8 mouse cellular contexts compared by ENCODE assay signal in the genomic region with DNA sequence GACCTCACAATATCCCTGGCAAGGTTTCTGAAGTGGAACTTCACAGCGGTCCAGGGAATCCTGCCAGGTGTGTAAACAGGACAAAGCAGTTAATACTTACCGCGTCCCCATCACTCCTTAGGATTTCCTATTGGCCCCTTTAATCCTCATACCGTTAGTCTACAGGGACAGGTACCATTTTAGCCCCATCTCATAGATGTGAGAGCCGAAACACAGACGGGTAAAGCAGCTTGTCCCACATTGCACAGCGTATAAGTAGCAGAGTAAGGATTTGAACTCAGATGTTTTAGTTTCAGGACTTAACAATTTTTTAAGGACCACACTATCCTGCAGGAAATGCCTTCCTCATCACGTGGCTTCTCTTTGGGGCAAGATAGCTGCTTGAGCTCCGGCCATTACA. TPM values are rescaled to one million over a fixed set of nuclear protein-coding genes. Genes with fewer than 3 reads are reported as not detected.
A peak's percentile ranks its signal among the peaks of the same experiment; 100 is the strongest.
DNase-seq lines count a peak whose midpoint lies in the region; ATAC-seq and TF ChIP-seq lines count a peak whose summit lies in the region.

No protein-coding gene starts in this region.

- no peaks in the 10 kb centered on the region for H3K36me3 ChIP-seq in lung, embryonic 15.5 days
- H3K36me3 ChIP-seq in forebrain, postnatal 0 days (ENCODE audit: insufficient read depth) = no peaks in the 10 kb centered on the region
- H3K36me3 ChIP-seq in liver, embryonic 15.5 days (replicated peaks) = no peaks in the 10 kb centered on the region

- no peak overlapping the region for H3K9ac ChIP-seq in lung, embryonic 15.5 days
- peak overlapping the region; percentile 23; the same call in 1 of the 2 replicates for H3K9ac ChIP-seq in forebrain, postnatal 0 days
- H3K9ac ChIP-seq in liver, embryonic 15.5 days = no peak overlapping the region

- H3K9me3 ChIP-seq in lung, embryonic 15.5 days = no peaks in the 10 kb centered on the region
- H3K9me3 ChIP-seq in forebrain, postnatal 0 days (ENCODE audit: low read length) = no peaks in the 10 kb centered on the region
- no peaks in the 10 kb centered on the region for H3K9me3 ChIP-seq in liver, embryonic 15.5 days (replicated peaks)

- H3K4me3 ChIP-seq in lung, embryonic 15.5 days = no peak overlapping the region
- H3K4me3 ChIP-seq in forebrain, postnatal 0 days (ENCODE audit: low read depth, low read length) = no peak overlapping the region
- no peak overlapping the region for H3K4me3 ChIP-seq in liver, embryonic 15.5 days (replicated peaks)

- TF ChIP-seq CTCF in forebrain, postnatal 0 days (IDR thresholded peaks at IDR 0.05; ENCODE audit: low read depth) = no peak

- intact Hi-C loops in heart, postnatal 36 days (cut with DNase I) = loop anchor here (5.0 to 10.0 kb wide), 2 partner anchors 128 to 1551 kb away; no protein-coding TSS in a partner anchor

- no peak for ATAC-seq in lung, embryonic 15.5 days (ENCODE audit: borderline replicate concordance, extremely low read depth, low FRiP score, low TSS enrichment)
- no peak for ATAC-seq in forebrain, postnatal 0 days
- ATAC-seq in liver, embryonic 15.5 days (ENCODE audit: insufficient read depth) = no peak

- no peaks in the 10 kb centered on the region for H3K27me3 ChIP-seq in lung, embryonic 15.5 days
- H3K27me3 ChIP-seq in forebrain, postnatal 0 days (ENCODE audit: insufficient read depth, low read length) = no peaks in the 10 kb centered on the region
- H3K27me3 ChIP-seq in liver, embryonic 15.5 days = no peaks in the 10 kb centered on the region; the same call in 1 of the 2 replicates

- H3K4me1 ChIP-seq in lung, embryonic 15.5 days = peaks cover 24% of the 10 kb centered on the region
- no peaks in the 10 kb centered on the region for H3K4me1 ChIP-seq in forebrain, postnatal 0 days (ENCODE audit: insufficient read depth)
- peaks cover 51% of the 10 kb centered on the region for H3K4me1 ChIP-seq in liver, embryonic 15.5 days (replicated peaks)

- peak overlapping the region; percentile 52 for H3K4me2 ChIP-seq in lung, embryonic 15.5 days
- H3K4me2 ChIP-seq in forebrain, postnatal 0 days (ENCODE audit: low read depth) = 0 out of 2 replicates have a peak overlapping the region, but pooled peaks have one; percentile 41
- peak overlapping the region; percentile 79; the same call in 1 of the 2 replicates for H3K4me2 ChIP-seq in liver, embryonic 15.5 days

- H3K27ac ChIP-seq in lung, embryonic 15.5 days = peak overlapping the region; percentile 51
- H3K27ac ChIP-seq in forebrain, postnatal 0 days (ENCODE audit: low read depth, low read length) = no peak overlapping the region
- no peak overlapping the region for H3K27ac ChIP-seq in liver, embryonic 15.5 days (replicated peaks)

- 53% methylated on average over 9 of the region's 9 CpGs for WGBS in lung, embryonic 15.5 days
- 78% methylated on average over 9 of the region's 9 CpGs for WGBS in forebrain, postnatal 0 days
- WGBS in liver, embryonic 15.5 days (ENCODE audit: insufficient replicate concordance) = 55% methylated on average over 9 of the region's 9 CpGs

- peak; percentile 89 for DNase-seq in heart, adult 11 months
- no peak for DNase-seq in heart, postnatal 36 days
- DNase-seq in lung, postnatal 10 days = no peak
- no peak for DNase-seq in forebrain, postnatal 0 days
- DNase-seq in right cerebral cortex, postnatal 10 days (ENCODE audit: low spot score in 2 of 2) = no peak
- no peak for DNase-seq in cerebellum, adult 8-10 months

RNA-seq across cellular contexts. Expression of a gene that starts 5.5 kb away (rescaled TPM):
- total RNA-seq in heart, postnatal 36 days (2021) = 1 to 10 TPM; 8.5 to 8.8 TPM
- 15.0 and 16.9 TPM in 2 replicates for polyA plus RNA-seq in lung, embryonic 15.5 days (2015; fragmentation: Nextera tagmentation; extraction: Ambion mirVana)
- total RNA-seq in forebrain, postnatal 0 days (2014; rRNA removed) = 23.4 and 32.4 TPM in 2 replicates
- 48.8 and 50.6 TPM in 2 replicates for polyA plus RNA-seq in forebrain, postnatal 0 days (2015; fragmentation: Nextera tagmentation; extraction: Ambion mirVana)
- polyA plus RNA-seq in liver, embryonic 15.5 days (2015; fragmentation: Nextera tagmentation; extraction: Ambion mirVana) = 19.5 and 20.1 TPM in 2 replicates

RNA-seq across cellular contexts. Expression of a gene that starts 29.2 kb away (rescaled TPM):
- 100 to 1,000 TPM; 491 to 519 TPM for total RNA-seq in heart, postnatal 36 days (2021)
- 280 and 281 TPM in 2 replicates for polyA plus RNA-seq in lung, embryonic 15.5 days (2015; fragmentation: Nextera tagmentation; extraction: Ambion mirVana)
- 201 and 204 TPM in 2 replicates for total RNA-seq in forebrain, postnatal 0 days (2014; rRNA removed)
- 264 and 294 TPM in 2 replicates for polyA plus RNA-seq in forebrain, postnatal 0 days (2015; fragmentation: Nextera tagmentation; extraction: Ambion mirVana)
- polyA plus RNA-seq in liver, embryonic 15.5 days (2015; fragmentation: Nextera tagmentation; extraction: Ambion mirVana) = 110 and 121 TPM in 2 replicates
